Mouse (Mus musculus) left cerebral cortex, postnatal 14 days (tissue): Measurements from ENCODE around the gene Rnls. TPM values are rescaled to one million over a fixed set of nuclear protein-coding genes. Genes with fewer than 3 reads are reported as not detected.

Source experiments
- DNase-seq, 2 experiments: peaks; one replicate each; pipeline ENCODE4 v3.0.0; 2021 to 2022; ENCODE audit warnings: low spot score in 2 of 2, mixed read lengths in 1 of 2
- intact Hi-C: fragments of 180-260 bp; cut with DNase I; formaldehyde crosslinking; loops from one replicate; pipeline ENCODE4 v1.15.1; 2025
- microRNA-seq, 2 experiments: library from miRNA; unstranded; fragments of <30 nt; microRNA quantifications; one replicate each; pipeline ENCODE4 v1.2.0; 2022
- total RNA-seq, 2 experiments: library from RNA; stranded (reverse); gene quantifications; 2 replicates each; pipeline ENCODE4 v1.2.3; 2021

The Rnls gene
- total RNA-seq, 2 experiments from 2014 or later = 1.9 TPM

GRCm38 (mm10) chr19:33088868-33089267, 303.2 kb downstream of the Rnls start:
- intact Hi-C loops = no loop called here
- no peak for DNase-seq

GRCm38 (mm10) chr19:33087961-33088360, 304.1 kb downstream of the Rnls start:
- no peak for DNase-seq
- intact Hi-C loops = no loop called here

Small RNA genes lying within 50 kb of the gene (microRNA-seq; reads per million reads assigned to microRNA genes)
- gene Mir3970 = 0 to 0.79 reads per million in 2 experiments

Other genes with a start within 250 kb of the Rnls start
- gene Lipo4, start 125.5 kb upstream of the Rnls start, total RNA-seq = under 1 TPM in 1 of 2 experiments, not detected in 1; 0.19 TPM
- gene Gm8978, start 233.0 kb upstream of the Rnls start, total RNA-seq = not detected